Mouse (Mus musculus) myocyte (in vitro differentiated cells): ENCODE data around the gene Rapgef2.

Experiments used
- POLR2A ChIP-seq: IDR thresholded peaks from one replicate; pipeline ENCODE4 v1.6.1; 2011; ENCODE audit warnings: low read depth, mild to moderate bottlenecking, control low read depth, moderate library complexity; ENCODE audit not compliant: insufficient read length
- TCF12 ChIP-seq: IDR thresholded peaks from one replicate; pipeline ENCODE4 v1.6.1; 2011; ENCODE audit warnings: mild to moderate bottlenecking, control low read depth; ENCODE audit not compliant: poor library complexity, insufficient read depth, severe bottlenecking
- USF1 ChIP-seq: IDR thresholded peaks from one replicate; pipeline ENCODE4 v1.6.1; 2011; ENCODE audit warnings: low read depth, mild to moderate bottlenecking, control low read depth, moderate library complexity

DNA sequence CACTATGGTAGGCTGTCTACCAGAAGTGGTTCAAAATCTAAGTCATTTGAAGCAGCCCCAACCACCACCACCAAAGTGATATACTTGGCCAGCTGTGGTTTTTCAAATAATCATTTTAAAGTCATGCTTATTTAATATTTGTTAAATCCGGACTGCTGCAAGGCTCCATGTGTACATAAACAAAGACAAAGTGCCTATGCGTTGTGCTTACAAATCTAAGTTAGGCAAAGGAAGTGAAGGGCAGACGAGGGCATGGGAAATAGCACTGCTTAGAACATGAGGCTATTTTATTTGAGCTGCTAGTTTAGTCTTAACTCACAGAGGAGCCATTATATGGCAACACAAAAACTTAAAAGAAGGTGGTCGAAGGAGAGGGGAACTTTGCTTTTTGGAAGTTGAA lies 6.7 kb upstream of the Rapgef2 start:
- TF ChIP-seq POLR2A = no peak
- TF ChIP-seq TCF12 = no peak
- TF ChIP-seq USF1 = no peak
